Mouse (Mus musculus) neural tube, embryonic 10.5 days (tissue): ENCODE results near the gene Iglon5.

Experiments used
- DNase-seq: peaks from one replicate; pipeline ENCODE4 v3.0.0-alpha.2; 2017; ENCODE audit warnings: low spot score; ENCODE audit errors: extremely low spot score

The Iglon5 gene

GRCm38 (mm10) chr7:43465344-43466098 is 24.4 kb downstream of the Iglon5 start:
- peak; percentile 78 for DNase-seq

GRCm38 (mm10) chr7:43464864-43465343 is 25.0 kb downstream of the Iglon5 start:
- no peak for DNase-seq

- DNase-seq = no peak
These were observed 25.9 kb downstream of the Iglon5 start for GRCm38 (mm10) chr7:43463976-43464375.

- no peak for DNase-seq
These were observed 27.0 kb downstream of the Iglon5 start, which contains the start of gene Vsig10l for GRCm38 (mm10) chr7:43462851-43463250. Gene Vsig10l (plus strand): TSS chr7:43463151.

GRCm38 (mm10) chr7:43454371-43454770 is 35.5 kb downstream of the Iglon5 start:
- DNase-seq = no peak

- no peak for DNase-seq
These were observed 36.1 kb downstream of the Iglon5 start for GRCm38 (mm10) chr7:43453599-43454355.

- no peak for DNase-seq
These were observed 37.3 kb downstream of the Iglon5 start for GRCm38 (mm10) chr7:43452609-43453008.

- no peak for DNase-seq
These were observed 38.1 kb downstream of the Iglon5 start for GRCm38 (mm10) chr7:43451726-43452125.

GRCm38 (mm10) chr7:43449811-43450210 is 40.1 kb downstream of the Iglon5 start:
- DNase-seq = no peak

GRCm38 (mm10) chr7:43448246-43448645 is 41.6 kb downstream of the Iglon5 start:
- no peak for DNase-seq

- no peak for DNase-seq
These were observed 42.1 kb downstream of the Iglon5 start for GRCm38 (mm10) chr7:43447801-43448200.

GRCm38 (mm10) chr7:43443917-43444293 is 46.0 kb downstream of the Iglon5 start, which contains the start of the genes Etfb and Gm45233:
Gene Etfb (plus strand): TSS chr7:43444083.
Gene Gm45233 (plus strand): TSS chr7:43444128.
- DNase-seq = peak; percentile 89

- peak; percentile 75 for DNase-seq
These were observed 46.6 kb downstream of the Iglon5 start for GRCm38 (mm10) chr7:43443126-43443916.

- no peak for DNase-seq
These were observed 47.2 kb downstream of the Iglon5 start for GRCm38 (mm10) chr7:43442684-43443083.

GRCm38 (mm10) chr7:43441071-43441470 is 48.8 kb downstream of the Iglon5 start:
- no peak for DNase-seq

GRCm38 (mm10) chr7:43440482-43440881 is 49.4 kb downstream of the Iglon5 start, which contains the start of gene Cldnd2:
Gene Cldnd2 (plus strand): TSS chr7:43440782.
- DNase-seq = no peak

GRCm38 (mm10) chr7:43438611-43439010 is 51.3 kb downstream of the Iglon5 start:
- no peak for DNase-seq

GRCm38 (mm10) chr7:43436341-43437255 is 53.3 kb downstream of the Iglon5 start, which contains the start of gene Nkg7:
Gene Nkg7 (plus strand): TSS chr7:43437073.
- DNase-seq = no peak

- no peak for DNase-seq
These were observed 55.2 kb downstream of the Iglon5 start for GRCm38 (mm10) chr7:43434676-43435075.

- no peak for DNase-seq
These were observed 57.0 kb downstream of the Iglon5 start for GRCm38 (mm10) chr7:43432891-43433290.
